Mouse (Mus musculus) MEL (cell line): ENCODE measurements around the gene Cyp51.

Experiments used
- CTCF ChIP-seq, 3 experiments: IDR thresholded peaks in 2 of 3; conservative IDR thresholded peaks in 1 of 3; 2 replicates each; pipeline ENCODE4 v1.5.1; 2011 to 2012; ENCODE audit warnings: low read length in 3 of 3, low read depth in 2 of 3, mild to moderate bottlenecking in 2 of 3, improper control_type of control experiment in 1 of 3, inconsistent platforms in 1 of 3, mixed read lengths in 1 of 3, moderate library complexity in 1 of 3; ENCODE audit not compliant: control insufficient read depth in 1 of 3, insufficient read depth in 1 of 3, poor library complexity in 1 of 3, severe bottlenecking in 1 of 3
- EP300 ChIP-seq, 2 experiments: IDR thresholded peaks; 2 replicates each; pipeline ENCODE4 v1.6.1; 2011; ENCODE audit warnings: improper control_type of control experiment in 2 of 2, low read length in 2 of 2, low read depth in 1 of 2, mild to moderate bottlenecking in 1 of 2
- MAX ChIP-seq: IDR thresholded peaks from 2 replicates; pipeline ENCODE4 v1.6.1; 2011; ENCODE audit warnings: low read length, improper control_type of control experiment
- MEF2A ChIP-seq: IDR thresholded peaks from 2 replicates; pipeline ENCODE4 v1.6.1; 2014; ENCODE audit warnings: low read depth, mild to moderate bottlenecking, inconsistent platforms, low read length, improper control_type of control experiment; ENCODE audit not compliant: poor library complexity, insufficient replicate concordance, severe bottlenecking; ENCODE audit errors: extremely low read depth
- POLR2A ChIP-seq, 2 experiments: IDR thresholded peaks; 2 replicates each; pipeline ENCODE4 v1.6.1; 2011 to 2012; ENCODE audit warnings: low read length in 2 of 2, mild to moderate bottlenecking in 2 of 2, control low read depth in 1 of 2, improper control_type of control experiment in 1 of 2, low read depth in 1 of 2, moderate library complexity in 1 of 2; ENCODE audit not compliant: control insufficient read depth in 1 of 2, insufficient read depth in 1 of 2, poor library complexity in 1 of 2
- UBTF ChIP-seq: IDR thresholded peaks from 2 replicates; pipeline ENCODE4 v1.6.1; 2012; ENCODE audit warnings: low read depth, mild to moderate bottlenecking, inconsistent platforms, low read length, improper control_type of control experiment, moderate library complexity, borderline replicate concordance; ENCODE audit not compliant: insufficient read depth
- ZC3H11A ChIP-seq: IDR thresholded peaks from 2 replicates; pipeline ENCODE4 v1.6.1; 2012; ENCODE audit warnings: low read depth, mild to moderate bottlenecking, inconsistent platforms, low read length, improper control_type of control experiment
- ZNF384 ChIP-seq: IDR thresholded peaks from 2 replicates; pipeline ENCODE4 v1.6.1; 2012; ENCODE audit warnings: low read depth, mild to moderate bottlenecking, inconsistent platforms, low read length, improper control_type of control experiment

DNA sequence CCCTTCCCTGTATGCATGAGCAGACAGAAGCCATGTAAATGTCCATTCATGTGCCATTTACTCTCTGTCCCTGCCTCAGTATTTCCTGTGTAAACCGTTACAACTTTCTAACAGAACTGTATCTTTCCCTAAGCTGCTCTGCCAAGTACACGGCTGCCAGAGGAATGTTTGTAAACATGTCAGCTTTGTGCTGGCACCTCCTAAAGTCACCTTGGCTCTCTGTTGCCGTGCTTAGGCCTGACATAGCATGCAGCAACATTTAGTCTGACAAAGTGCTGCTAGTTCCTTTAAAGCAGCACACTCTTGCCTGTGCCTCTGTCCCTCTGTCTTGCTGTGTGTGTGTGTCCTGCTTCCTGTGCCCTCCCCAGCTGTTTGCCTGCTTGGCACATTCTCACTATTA, 37.3 kb downstream of the Cyp51 start:
- TF ChIP-seq UBTF (no peak), CTCF (IDR thresholded peaks at IDR 0.05 in 2 of 3, conservative IDR thresholded peaks at IDR 0.05 in 1 of 3; ENCODE audit: control insufficient read depth in 1 of 3, insufficient read depth in 1 of 3, low read depth in 2 of 3, low read length in 3 of 3, poor library complexity in 1 of 3, severe bottlenecking in 1 of 3) (no peak), EP300 (IDR thresholded peaks at IDR 0.05; ENCODE audit: low read depth in 1 of 2, low read length in 2 of 2) (no peak), ZNF384 (no peak), ZC3H11A (no peak), MEF2A (no peak), MAX (no peak), POLR2A (IDR thresholded peaks at IDR 0.05; ENCODE audit: control insufficient read depth in 1 of 2, insufficient read depth in 1 of 2, low read depth in 1 of 2, low read length in 2 of 2, poor library complexity in 1 of 2) (no peak)
